Mouse (Mus musculus): ENCODE measurements around the gene Cdh12. TPM values are rescaled to one million over a fixed set of nuclear protein-coding genes. Genes with fewer than 3 reads are reported as not detected.

Gene Cdh12
- total and polyA plus RNA-seq, 3 experiments: 0.13 to 0.16 TPM; not detected in 1

DNA sequence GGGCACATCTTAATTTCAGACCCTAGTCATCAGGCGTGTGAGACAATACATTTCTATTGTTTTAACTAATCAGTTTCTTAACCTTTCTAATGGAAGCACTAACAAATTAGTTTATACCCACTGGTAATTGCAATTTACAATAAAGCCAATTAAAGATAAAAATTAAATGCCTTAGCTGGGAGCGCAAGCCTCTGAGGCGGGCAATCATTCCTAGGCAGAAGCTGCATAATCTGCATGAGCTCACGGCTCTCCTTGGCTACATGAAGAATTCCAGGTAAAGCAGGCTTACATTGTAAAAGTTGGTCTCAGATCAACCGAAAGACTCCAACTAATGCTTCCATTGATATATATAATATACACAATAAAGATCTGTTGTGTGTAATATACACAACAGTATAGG lies 773.9 kb downstream of the Cdh12 start:
- in situ Hi-C loops (cut with MboI; ENCODE audit: low pct_ligation_motif_present, low pct_unique_long_range_greater_than_20kb, low sequenced_read_pairs): no loop called here
- Histone ChIP-seq H3K79me2 (replicated peaks; ENCODE audit: control insufficient read depth, extremely low read depth, insufficient read depth, poor library complexity, severe bottlenecking) (no peaks in the 10 kb centered on the region), H3K27ac (ENCODE audit: insufficient read depth, low read depth) (no peak overlapping the region), H3K9me3 (replicated peaks; ENCODE audit: low read length) (peaks cover 2% of the 10 kb centered on the region), H3K9ac (ENCODE audit: insufficient read depth, low read depth) (no peak overlapping the region), H3K36me3 (replicated peaks in 1 of 2; ENCODE audit: control insufficient read depth in 1 of 2, insufficient read depth in 1 of 2, low read length in 1 of 2) (no peaks in the 10 kb centered on the region), H3K27me3 (replicated peaks) (no peaks in the 10 kb centered on the region), H3K4me2 (ENCODE audit: insufficient read depth, low read depth, poor library complexity, severe bottlenecking) (no peak overlapping the region), H3K4me1 (ENCODE audit: control insufficient read depth in 1 of 2, insufficient read depth in 2 of 2) (no peaks in the 10 kb centered on the region), H3K4me3 (replicated peaks in 1 of 3; ENCODE audit: low read depth in 2 of 3, low read length in 2 of 3, poor library complexity in 1 of 3) (no peak overlapping the region)
- dilution Hi-C loops (cut with MboI; ENCODE audit: extremely low pct_ligation_motif_present, extremely low pct_unique_long_range_greater_than_20kb, low sequenced_read_pairs): no loop called here
- no peak for DNase-seq (ENCODE audit: extremely low read depth)
- TF ChIP-seq ELF1 (IDR thresholded peaks at IDR 0.05; ENCODE audit: low read depth, low read length) (no peak), CHD2 (IDR thresholded peaks at IDR 0.05; ENCODE audit: low read length) (no peak), MXI1 (IDR thresholded peaks at IDR 0.05; ENCODE audit: low read depth, low read length) (no peak), ZNF384 (IDR thresholded peaks at IDR 0.05; ENCODE audit: low read depth, low read length) (no peak), MEF2A (IDR thresholded peaks at IDR 0.05; ENCODE audit: borderline replicate concordance, low read depth, low read length) (no peak), IRF4 (IDR thresholded peaks at IDR 0.05; ENCODE audit: low read depth, low read length) (no peak), NELFE (IDR thresholded peaks at IDR 0.05; ENCODE audit: low read depth, low read length) (no peak), MAX (IDR thresholded peaks at IDR 0.05; ENCODE audit: low read length) (no peak), MAFK (IDR thresholded peaks at IDR 0.05; ENCODE audit: insufficient replicate concordance, low read length) (no peak), JUN (IDR thresholded peaks at IDR 0.05; ENCODE audit: insufficient read depth, low read depth, low read length) (no peak), USF2 (conservative IDR thresholded peaks at IDR 0.05; ENCODE audit: low read depth, low read length) (no peak), ZMIZ1 (IDR thresholded peaks at IDR 0.05; ENCODE audit: low read depth, low read length) (no peak), EP300 (IDR thresholded peaks at IDR 0.05; ENCODE audit: low read length) (no peak), PAX5 (IDR thresholded peaks at IDR 0.05; ENCODE audit: low read length) (no peak), CTCF (conservative IDR thresholded peaks at IDR 0.05 in 1 of 2, IDR thresholded peaks at IDR 0.05 in 1 of 2; ENCODE audit: low read depth in 2 of 2, low read length in 2 of 2) (no peak), CHD1 (IDR thresholded peaks at IDR 0.05; ENCODE audit: low read depth, low read length) (no peak), KAT2A (IDR thresholded peaks at IDR 0.05; ENCODE audit: insufficient replicate concordance, low read length) (no peak), SMC3 (IDR thresholded peaks at IDR 0.05; ENCODE audit: low read depth, low read length) (no peak), TCF12 (IDR thresholded peaks at IDR 0.05; ENCODE audit: low read depth, low read length) (no peak), POLR2A (IDR thresholded peaks at IDR 0.05; ENCODE audit: low read depth, low read length) (no peak)

DNA sequence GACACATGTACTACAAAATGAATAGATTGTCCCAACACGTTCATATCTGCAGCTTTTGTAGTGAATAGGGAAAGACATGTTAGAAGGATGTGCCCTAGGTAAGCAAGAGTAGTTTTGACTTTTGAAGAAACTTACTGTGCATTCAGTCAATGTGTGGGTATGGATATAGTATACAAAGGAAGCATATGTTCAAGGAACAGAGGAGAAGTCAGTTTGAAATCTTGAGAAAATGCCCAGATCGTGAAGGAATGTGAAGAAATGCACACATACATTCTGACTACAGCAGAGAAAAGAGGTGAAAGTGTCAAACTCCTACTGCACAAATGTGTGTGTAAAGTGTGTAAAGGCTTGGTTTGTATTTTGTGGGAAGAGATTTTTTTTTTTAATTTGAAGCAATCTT lies 812.3 kb downstream of the Cdh12 start:
- H3K4me2 ChIP-seq (ENCODE audit: insufficient read depth, low read depth, poor library complexity, severe bottlenecking): no peak overlapping the region
- in situ Hi-C loops (cut with MboI; ENCODE audit: low pct_ligation_motif_present, low pct_unique_long_range_greater_than_20kb, low sequenced_read_pairs): no loop called here
- H3K27ac ChIP-seq (ENCODE audit: insufficient read depth, low read depth): no peak overlapping the region
- no peak for DNase-seq (ENCODE audit: extremely low read depth)
- no peaks in the 10 kb centered on the region for H3K27me3 ChIP-seq (replicated peaks)
- H3K36me3 ChIP-seq (replicated peaks in 1 of 2; ENCODE audit: control insufficient read depth in 1 of 2, insufficient read depth in 1 of 2, low read length in 1 of 2): no peaks in the 10 kb centered on the region
- H3K4me3 ChIP-seq (replicated peaks in 1 of 3; ENCODE audit: low read depth in 2 of 3, low read length in 2 of 3, poor library complexity in 1 of 3): no peak overlapping the region
- no peaks in the 10 kb centered on the region for H3K79me2 ChIP-seq (replicated peaks; ENCODE audit: control insufficient read depth, extremely low read depth, insufficient read depth, poor library complexity, severe bottlenecking)
- H3K9ac ChIP-seq (ENCODE audit: insufficient read depth, low read depth): no peak overlapping the region
- H3K9me3 ChIP-seq (replicated peaks; ENCODE audit: low read length): peaks cover 2% of the 10 kb centered on the region
- dilution Hi-C loops (cut with MboI; ENCODE audit: extremely low pct_ligation_motif_present, extremely low pct_unique_long_range_greater_than_20kb, low sequenced_read_pairs): no loop called here
- no peak for TF ChIP-seq MAFK (IDR thresholded peaks at IDR 0.05; ENCODE audit: insufficient replicate concordance, low read length)
- TF ChIP-seq MAX (IDR thresholded peaks at IDR 0.05; ENCODE audit: low read length): no peak
- TF ChIP-seq JUN (IDR thresholded peaks at IDR 0.05; ENCODE audit: insufficient read depth, low read depth, low read length): no peak
- TF ChIP-seq EP300 (IDR thresholded peaks at IDR 0.05; ENCODE audit: low read length): no peak
- no peak for TF ChIP-seq MYC (IDR thresholded peaks at IDR 0.05; ENCODE audit: low read depth, low read length)
- no peaks in the 10 kb centered on the region for H3K4me1 ChIP-seq (ENCODE audit: control insufficient read depth in 1 of 2, insufficient read depth in 2 of 2)
